Mouse (Mus musculus) induced T-regulatory cell, adult 2 months (primary cell): Measurements from ENCODE around the gene Rfx2.

ENCODE experiments used
- DNase-seq: peaks from one replicate; pipeline ENCODE4 v3.0.0-alpha.2; 2012; ENCODE audit warnings: low read depth

The Rfx2 gene

DNA sequence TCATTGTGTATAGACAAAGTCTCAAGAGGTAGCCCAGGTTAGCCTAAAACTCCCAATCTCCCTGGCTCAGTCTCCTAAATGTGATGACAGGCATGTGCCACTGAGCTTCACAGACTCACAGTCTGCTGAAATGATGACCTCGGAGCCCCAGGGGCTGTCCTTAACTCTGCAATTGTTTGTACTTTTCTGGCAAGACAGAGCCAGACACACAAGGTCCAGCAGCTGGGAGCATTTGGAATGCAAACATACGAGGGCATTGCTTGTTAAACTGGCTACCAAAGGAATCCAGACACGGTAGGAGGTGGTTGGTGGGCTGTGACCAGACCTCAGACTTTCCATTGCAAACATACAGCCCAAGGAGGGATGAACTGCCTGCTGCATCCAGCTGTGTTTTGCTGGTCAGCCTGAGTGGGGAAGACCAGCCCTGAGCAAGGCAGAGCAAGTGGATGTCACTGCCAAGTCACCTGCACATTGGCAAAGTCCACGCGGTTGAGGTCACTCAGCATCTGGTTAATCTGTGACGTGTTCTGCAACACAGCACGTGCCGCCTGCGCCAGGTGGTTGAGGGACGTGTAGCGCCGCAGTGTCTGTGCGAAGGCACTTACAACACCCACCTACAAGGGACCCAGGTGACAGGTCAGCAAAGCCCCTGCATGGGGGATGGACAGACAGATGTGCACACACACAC lies 50.4 kb downstream of the Rfx2 start:
- no peak for DNase-seq

DNA sequence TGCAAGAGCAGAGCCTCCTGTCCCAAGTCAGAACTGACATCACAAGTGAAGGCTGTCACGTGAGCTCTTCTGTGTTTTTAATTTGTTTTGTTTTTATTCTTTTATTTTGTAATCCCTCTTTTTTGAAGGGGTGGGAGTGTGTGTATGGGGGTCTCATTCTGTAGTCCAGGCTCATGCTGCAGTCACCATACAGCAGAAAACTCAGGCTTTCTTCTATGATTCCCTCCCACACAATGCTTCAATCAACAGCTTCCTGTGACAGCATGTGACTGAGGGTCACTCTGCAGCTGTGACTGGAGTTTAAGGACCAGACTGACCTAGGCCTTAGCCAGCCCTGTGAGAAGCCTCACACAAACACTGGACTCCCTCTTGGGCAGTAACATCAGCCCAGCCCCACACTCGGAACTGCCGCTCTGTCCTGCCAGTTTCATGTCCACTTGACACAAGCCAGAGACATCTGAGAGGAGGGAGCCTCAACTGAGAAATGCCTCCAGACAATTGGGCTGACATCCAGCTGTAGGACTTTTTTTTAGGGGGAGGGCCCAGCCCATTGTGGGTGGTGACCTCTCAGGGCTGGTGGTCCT lies 51.9 kb downstream of the Rfx2 start:
- no peak for DNase-seq

DNA sequence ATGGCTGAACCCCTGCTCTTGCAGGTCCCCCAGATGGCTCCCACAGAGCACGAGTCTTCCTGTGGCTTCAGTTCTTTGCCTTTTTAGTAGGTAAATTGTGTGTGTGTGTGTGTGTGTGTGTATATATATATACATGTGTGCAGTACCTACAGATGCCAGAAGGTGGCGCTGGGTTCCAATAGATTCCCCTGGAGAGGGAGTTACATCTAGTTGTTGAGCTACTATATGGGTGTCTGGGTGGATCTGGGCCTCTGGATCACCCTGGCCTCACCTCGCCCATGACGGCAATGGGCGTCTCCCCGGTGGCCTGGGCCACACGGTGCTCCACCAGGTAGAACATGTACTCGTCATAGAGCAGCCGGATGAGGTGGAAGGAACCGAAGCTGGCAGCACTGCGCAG lies 53.2 kb downstream of the Rfx2 start:
- peak; percentile 16 for DNase-seq

DNA sequence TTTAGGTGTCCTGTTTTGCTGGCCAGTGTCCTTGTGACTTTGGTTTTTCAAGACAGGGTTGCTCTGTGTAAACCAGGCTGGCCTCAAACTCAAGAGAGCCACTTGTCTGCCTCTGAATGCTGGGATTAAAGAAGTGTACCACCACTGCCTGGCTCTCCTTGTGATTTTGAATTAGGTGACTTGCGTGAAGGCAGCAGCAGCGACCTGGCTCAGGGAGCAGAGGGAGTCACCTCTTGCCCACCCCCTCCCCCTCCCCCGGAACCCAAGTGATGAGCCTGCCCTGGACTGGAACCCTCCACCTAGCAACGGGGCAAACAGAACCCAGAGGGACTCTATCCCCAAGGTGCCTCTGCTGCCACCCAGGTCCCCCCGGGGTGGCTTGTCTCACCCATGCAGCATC lies 60.9 kb downstream of the Rfx2 start, which contains the start of gene Prr22:
Prr22 (plus strand) TSS at position 301 of the 400 bp plus-strand sequence.
- no peak for DNase-seq

DNA sequence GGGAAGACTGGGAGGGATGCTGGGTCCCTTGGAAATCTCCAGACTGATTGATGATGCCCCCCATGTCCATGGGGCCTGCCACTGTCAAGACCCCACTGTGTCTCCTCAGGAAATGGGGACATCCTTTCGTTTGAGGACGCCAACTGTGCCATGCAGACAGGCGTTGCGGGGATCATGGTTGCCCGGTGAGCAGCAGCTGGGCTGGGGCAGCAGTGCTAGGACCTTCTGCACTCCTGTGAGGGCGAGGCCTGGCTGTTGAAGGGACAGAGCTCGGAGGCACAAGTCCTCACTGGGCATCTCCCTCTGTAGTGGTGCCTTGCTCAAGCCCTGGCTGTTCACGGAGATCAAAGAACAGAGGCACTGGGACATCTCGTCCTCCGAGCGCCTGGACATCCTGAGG lies 61.9 kb downstream of the Rfx2 start:
- DNase-seq = no peak

DNA sequence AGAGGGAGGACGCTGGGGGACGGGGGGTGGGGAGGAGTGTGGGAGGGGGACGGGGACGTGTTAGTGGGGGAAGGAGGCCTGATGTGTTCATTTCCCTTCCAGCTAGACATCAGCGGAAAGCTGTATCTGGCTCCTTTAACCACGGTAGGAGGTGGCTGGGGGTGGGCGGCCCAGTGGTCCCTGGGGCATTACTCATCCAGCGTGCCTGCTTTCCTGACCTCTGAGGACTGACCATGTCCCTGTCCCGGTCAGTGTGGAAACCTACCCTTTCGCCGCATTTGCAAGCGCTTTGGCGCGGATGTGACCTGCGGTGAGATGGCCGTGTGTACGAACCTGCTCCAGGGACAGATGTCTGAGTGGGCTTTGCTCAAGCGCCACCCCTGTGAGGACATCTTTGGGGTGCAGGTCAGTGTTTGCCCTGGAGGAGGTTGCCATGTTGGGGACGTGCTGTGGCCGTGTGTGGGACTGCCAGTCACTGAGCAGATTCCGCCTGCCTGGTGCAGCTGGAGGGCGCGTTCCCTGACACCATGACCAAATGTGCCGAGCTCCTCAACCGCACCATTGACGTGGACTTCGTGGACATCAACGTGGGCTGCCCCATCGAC lies 63.2 kb downstream of the Rfx2 start:
- no peak for DNase-seq

DNA sequence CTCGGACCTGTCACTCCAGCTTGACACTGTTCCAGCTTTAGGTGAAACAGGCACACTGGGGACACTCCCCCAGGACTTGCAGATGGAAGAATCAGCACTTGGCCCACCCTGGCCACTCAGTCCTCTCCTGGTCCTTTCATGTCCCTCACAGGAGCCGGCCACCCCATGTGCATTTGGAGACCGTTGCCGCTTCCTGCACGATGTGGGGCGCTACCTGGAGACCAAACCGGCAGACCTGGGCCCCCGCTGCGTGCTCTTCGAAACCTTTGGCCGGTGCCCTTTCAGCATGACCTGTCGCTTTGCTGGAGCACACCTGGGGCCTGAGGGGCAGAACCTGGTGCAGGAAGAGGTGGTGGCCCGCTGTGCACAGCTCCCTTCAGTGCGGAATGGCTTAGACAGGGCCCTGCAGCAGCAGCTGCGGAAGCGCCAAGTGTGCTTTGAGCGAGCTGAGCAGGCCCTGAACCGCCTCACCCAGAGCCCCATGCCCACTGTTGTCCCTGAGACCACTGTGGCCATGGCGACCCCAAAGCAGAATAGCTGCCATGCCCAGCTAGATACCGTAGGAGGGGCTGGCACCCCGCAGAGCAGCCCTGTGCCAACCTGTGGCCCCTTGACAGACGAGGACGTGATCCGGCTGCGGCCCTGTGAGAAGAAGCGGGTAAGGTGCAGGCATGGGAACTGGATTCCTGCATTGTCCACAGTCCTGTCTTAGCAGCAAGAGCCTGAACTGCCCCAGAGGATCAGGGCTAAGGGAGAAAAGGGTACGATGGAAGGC lies 64.0 kb downstream of the Rfx2 start:
- no peak for DNase-seq

DNA sequence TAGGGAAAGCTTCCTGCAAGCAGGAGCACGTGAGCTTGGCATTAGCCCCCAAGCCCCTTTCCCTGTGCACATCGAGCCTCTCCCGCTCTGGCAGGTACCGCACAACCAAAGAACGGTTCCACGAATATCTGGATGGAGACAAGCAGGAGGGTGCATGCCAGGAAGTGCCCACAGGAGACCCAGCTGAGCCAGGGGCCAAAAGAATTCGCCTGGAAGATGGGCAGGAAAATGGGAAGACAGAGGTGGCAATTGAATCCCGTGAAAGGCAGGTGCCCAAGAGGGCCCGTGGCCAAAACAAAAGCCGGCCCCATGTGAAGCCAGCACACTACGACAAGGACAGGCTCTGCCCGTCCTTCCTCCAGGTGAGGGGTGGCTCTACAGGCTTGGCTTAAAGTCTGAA lies 65.4 kb downstream of the Rfx2 start:
- DNase-seq = no peak

DNA sequence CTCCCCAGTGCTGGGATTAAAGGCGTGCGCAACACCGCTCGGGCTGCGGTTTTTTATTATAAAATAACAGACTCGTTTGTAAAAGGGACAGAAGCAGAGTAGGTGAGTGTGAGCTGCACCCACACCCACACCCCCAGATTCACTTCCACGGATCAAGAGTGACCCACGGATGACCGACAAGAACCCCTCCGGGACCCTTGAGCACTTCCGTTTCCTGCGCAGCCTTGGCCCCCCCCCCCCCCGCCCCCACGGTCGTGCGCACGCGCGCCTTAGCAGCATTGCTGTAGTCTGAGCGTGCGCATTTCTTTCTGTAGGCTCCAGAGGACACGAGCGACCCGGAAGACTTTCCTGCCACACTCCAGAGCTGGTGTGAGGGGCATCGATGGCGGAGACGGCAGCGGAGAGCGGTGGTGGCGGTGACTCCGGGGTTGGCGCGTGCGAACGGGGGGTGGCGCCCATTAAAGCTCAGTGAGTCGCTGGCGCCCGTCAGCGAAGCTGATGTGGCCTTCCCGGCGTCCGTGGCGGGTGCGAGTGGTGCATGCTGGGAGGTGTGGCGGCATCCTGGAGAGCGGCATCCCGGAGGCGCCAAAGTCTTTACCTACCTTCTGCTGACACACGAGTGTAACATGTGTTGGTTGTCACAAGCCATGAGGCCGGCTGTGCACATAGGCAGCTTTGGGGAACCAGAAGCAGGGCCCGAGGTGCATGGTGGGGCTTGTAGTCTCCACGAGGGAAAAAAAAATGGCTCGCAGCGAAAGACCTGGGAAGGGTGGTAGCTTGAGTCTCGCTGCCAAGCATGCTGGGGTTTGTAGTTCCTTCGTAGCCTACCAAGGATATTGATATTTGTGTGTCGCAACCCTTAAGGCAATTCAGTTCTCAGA lies 66.1 kb downstream of the Rfx2 start, which contains the start of gene Dus3l:
Dus3l (plus strand) TSS at position 284 of the 881 bp plus-strand sequence.
- DNase-seq = peak; percentile 94

DNA sequence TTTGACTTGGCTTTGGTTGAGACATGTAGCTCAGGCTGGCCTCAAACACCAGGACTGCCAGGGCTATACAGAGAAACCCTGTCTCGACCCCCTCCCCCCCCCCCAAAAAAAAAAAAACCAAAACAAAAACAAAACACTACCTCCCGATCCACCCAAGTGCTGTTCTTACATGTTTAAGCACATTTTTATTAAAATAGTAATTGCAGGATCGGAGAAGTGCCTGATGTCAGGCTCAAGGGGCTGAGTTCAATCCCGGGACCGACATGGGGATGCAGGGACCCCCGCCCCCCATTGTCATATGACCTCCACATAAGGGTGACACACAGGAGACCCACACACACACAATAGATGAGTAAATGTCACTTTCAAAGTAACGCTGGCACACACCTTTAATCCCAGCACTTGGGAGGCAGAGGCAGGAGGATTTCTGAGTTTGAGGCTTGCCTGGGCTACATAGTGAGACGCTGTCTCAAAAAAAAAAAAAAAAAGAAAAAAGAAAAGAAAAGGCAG lies 67.0 kb downstream of the Rfx2 start:
- peak; percentile 30 for DNase-seq

DNA sequence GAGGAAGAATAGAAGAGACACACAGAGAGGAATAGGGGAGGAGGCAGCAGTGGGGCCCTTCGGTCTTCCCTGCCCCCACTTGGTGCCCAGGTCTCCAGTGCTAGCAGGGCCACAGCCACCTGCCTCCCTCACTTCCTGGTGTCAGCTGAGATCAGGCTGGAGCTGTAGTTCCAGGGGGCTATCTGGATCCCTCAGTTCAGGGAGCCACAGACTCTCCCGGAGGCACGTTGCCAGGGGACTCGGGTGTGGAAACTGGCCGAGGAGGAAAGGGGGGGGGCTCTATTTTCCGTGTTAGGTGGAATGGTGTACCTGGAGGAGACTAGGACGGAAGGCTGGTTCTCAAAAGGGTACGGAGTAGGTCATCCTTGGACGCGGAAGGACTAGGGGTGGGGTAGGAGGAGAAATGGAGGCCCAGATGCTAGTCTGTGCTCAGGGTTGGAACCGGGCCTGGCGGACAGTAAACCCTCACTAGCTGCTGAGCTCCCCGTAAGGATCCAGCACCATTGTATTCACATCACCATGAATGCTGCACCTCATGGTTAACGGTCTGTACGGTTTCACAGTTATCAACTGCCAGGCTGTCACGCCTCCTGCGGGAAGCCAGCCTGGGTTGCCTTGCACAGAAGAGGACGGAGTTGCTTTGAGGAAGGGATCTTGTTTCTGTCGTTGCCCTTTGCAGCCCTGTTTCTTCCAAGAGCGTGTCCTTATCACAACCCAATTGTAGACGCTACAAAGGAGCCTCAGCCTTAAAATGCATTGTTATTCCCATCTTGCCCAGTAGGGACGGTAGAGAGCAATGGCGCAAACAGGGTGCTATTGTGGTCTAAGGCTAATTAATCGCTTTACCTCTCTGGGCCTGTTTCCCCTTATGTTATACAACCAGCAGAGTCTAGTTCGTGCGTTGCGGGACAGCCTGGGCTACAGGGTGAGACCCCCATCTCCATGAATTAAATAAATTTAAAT lies 67.8 kb downstream of the Rfx2 start:
- peak; percentile 91 for DNase-seq

DNA sequence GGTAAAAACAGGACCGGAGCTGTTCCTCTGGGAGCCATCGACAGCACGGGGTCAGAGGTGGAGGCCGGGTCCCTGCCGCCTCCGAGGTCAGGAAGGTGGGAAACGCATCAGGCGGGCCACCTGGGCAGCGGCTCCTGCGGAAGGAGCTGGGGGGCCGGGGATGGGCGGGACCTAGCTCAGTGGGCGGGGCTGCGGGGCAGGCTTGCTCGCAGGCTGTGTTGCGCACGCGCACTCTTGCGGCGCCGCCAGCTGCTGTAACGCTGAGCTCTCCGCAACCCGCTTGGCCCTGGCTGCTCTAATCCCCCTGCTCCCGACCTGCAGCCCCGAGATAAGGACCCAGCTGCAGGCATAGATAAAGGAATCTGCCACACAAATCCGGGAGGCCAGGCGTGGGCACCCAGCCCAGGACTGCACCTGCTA lies 68.8 kb downstream of the Rfx2 start:
- DNase-seq = peak; percentile 94

DNA sequence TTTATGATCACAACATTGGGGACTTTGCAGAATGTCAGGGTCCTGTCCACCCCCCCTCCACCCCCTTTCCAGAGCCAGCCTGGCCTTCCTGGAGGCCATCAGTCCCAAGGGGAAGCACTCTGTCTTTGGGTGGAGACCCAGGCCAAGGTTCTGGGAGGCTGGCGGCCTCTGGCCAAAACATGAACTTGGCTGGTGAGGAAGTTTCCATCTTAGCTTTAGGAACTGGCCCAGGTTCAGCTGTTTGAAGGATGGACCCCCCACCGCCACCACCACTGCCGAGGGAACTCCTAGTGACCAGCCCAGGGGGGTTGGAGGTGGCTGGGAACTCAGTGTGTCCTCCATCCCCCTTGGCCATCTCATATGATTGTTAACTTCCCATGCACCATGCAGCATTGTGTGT lies 69.7 kb downstream of the Rfx2 start:
- DNase-seq = no peak

DNA sequence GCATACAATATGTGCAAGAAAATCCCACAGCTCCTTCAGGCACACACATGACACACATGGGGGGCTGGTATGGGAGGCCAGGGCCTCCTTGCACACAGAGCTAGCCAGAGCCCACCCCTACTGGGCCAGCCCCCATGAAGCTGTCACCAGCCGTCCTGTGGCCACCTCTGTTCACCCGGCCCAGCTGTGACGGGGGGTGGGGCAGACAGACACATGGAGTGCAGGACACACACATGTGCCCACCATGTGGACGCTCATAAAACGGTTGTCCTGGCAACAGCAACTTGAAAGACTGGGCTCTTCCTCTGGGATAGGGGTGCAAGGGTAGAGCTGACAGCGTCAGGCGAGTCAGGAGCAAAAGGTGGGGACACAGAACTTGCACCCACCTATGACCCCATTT lies 71.6 kb downstream of the Rfx2 start:
- DNase-seq = no peak

DNA sequence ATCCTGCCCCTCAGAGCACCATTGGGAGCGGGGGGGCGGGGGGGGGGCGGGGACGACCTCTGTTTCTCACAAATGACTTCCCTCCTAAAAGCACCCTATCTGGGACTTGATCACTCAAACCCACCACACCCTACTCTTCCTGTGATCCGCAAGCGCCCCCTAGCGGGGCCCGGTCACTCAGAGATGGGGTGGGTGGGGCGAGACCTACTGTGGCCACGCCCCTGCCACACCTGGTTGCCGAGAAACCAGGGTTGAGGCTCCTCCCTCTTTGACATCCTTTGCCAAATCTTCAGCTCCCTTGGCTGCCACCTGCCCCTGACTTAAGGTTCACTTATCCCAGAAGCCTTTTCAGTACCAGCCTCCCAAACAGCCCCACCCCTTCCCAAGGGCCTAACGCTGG lies 72.7 kb downstream of the Rfx2 start:
- DNase-seq = peak; percentile 87

DNA sequence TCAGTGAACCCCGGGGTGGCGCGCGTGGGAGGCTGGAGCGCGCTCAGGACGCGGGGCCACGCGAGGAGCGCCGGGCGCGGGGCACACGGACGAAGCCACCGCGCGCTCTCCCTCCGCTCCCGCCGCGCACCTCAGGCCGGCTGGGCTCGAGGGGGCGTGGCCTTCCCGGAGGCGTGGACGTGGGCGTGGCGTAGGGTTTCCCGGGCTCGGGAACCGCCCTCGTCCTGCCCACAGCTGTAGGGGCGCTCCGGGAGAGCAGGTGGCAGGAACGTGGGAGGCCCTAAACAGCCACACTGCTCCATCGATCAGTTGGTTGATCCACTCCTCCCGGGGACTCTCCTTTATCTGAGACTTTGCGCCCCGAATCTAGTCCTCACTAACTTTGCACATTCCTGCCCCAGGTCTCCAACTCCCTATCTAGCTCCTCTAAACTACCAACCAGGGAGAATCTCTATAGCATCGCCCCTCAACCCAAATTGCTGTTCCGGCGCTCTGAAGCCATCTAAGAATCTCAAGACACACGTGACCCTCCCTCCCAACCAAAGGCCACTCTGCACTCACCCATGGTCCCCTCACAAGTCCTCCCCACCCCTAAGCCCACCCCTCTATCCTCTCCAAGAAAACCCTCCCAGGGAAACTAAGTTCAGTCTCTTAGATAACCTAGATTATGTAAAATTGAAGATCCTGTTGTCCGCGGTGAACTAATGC lies 73.2 kb downstream of the Rfx2 start, which contains the start of gene Nrtn:
Nrtn (minus strand) TSS at position 115 of the 708 bp plus-strand sequence.
- peak; percentile 72 for DNase-seq

DNA sequence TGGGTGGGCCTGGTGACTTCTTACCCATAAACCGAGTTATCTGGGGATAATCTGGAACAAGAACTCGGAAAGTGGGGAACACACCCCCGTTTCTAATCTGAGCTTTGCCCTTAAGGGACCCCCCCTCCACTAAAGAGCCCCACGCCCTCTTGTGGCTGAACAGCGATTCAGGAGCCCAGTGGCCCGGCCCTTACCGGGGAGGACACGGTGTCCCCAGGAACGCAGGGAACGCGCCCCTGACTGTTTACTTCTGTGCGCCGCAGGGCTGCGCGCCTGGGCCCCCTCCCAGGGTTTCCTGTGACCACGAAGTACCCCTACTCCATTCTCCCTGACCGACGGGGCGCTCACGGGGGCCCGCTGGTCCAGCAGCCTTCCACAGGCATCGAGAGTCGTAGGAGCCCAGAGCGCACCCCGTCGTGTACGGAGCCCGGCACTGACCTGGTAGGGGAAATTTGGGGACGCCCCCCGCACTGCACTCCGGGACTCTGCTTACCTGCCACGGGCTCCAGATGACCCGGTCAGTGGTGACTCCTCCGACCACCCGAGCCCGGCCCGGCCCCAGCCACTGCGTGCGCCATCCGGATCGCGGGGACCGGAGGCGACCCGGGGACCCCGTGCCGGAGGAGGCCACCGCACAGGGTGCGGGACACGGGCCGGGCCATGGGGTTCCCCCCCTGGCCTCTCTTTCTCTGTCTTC lies 74.0 kb downstream of the Rfx2 start:
- peak; percentile 60 for DNase-seq

DNA sequence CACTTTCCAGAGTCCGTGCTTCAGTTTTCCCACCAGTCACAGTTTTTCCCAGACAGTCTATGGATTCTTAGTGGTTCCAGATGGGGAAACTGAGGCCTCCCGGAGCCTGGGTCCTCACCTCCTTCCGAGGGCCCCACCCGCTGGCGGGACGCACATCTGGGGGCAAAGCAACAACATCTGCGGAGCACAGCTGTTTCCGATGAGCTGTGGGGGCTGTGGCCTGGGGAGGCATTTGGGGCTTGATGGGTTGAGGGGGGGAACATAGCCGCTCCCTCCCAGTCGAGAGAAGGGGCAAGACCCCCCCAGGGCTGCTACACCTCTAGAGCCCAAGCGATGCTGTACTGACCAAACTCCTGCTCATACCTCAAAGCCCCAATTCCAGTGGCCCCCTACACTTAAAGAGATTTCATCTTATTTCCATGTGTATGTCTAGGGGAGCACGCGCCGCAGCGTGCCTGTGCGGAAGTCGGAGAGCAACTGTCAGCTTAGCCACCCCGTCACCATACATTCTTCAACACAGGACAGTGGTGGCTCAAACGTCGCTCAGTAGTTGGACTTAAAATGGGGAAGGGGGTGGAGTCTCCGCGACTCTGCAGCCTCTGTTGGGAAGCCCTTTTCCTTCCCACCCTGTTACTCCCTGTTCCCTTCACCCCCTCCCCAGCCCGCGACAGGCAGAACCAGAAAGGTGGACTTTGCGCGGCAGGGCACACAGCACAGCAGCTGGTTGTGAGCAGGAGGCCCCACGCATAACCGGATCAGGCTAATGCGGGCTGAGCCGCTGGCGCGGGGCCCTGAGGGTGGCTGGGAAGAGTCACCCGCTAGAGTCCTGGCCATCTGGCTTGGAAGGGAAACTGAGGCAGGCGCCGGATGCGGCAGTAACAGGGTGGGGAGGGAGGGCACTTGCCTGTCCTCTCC lies 76.3 kb downstream of the Rfx2 start:
- peak; percentile 34 for DNase-seq
